Mouse (Mus musculus) embryonic facial prominence, embryonic 12.5 days (tissue): Measurements from ENCODE around the gene Dnaaf3. TPM values are rescaled to one million over a fixed set of nuclear protein-coding genes. Genes with fewer than 3 reads are reported as not detected.

ENCODE experiments used
- ATAC-seq: fragments of 200-750 bp; cut with Nextera tagmentation; 2 replicates; pipeline ENCODE4 v1.8.0; 2017; ENCODE audit not compliant: insufficient number of reproducible peaks, insufficient read depth, low FRiP score, low TSS enrichment
- H3K27ac ChIP-seq: fragments of 300-500 bp; sonication (generic); 2 replicates; pipeline ENCODE4 v1.5.1; 2016; ENCODE audit warnings: mild to moderate bottlenecking
- H3K27me3 ChIP-seq: fragments of 300-500 bp; sonication (generic); 2 replicates; pipeline ENCODE4 v1.6.1; 2016; ENCODE audit warnings: mild to moderate bottlenecking, moderate library complexity
- H3K36me3 ChIP-seq: fragments of 300-500 bp; sonication (generic); 2 replicates; pipeline ENCODE4 v1.6.1; 2016; ENCODE audit warnings: mild to moderate bottlenecking
- H3K4me1 ChIP-seq: fragments of 300-500 bp; sonication (generic); 2 replicates; pipeline ENCODE4 v1.6.1; 2016
- H3K4me2 ChIP-seq: fragments of 300-500 bp; sonication (generic); replicated peaks from 2 replicates; pipeline ENCODE4 v1.6.1; 2016; ENCODE audit warnings: mild to moderate bottlenecking, moderate library complexity
- H3K4me3 ChIP-seq: fragments of 300-500 bp; sonication (generic); 2 replicates; pipeline ENCODE4 v1.5.1; 2016; ENCODE audit warnings: mild to moderate bottlenecking
- H3K9ac ChIP-seq: fragments of 300-500 bp; sonication (generic); 2 replicates; pipeline ENCODE4 v1.6.1; 2016; ENCODE audit warnings: mild to moderate bottlenecking, moderate library complexity
- H3K9me3 ChIP-seq: fragments of 300-500 bp; sonication (generic); 2 replicates; pipeline ENCODE4 v1.6.1; 2016; ENCODE audit warnings: mild to moderate bottlenecking, moderate library complexity
- WGBS: fragments of 180-500 bp; shearing (Covaris S2); methylation state at CpG from one replicate; pipeline ENCODE4 v1.1.7; 2016; 5-methylcytosine and 5-hydroxymethylcytosine counted together
- polyA plus RNA-seq: library from polyadenylated mRNA; unstranded; fragments of >200 nt; fragmentation: Nextera tagmentation; extraction: Ambion mirVana; gene quantifications from 2 replicates; pipeline ENCODE4 v1.2.1, GENCODE M21; 2016

The Dnaaf3 gene
- polyA plus RNA-seq, 1 experiment from 2014 or later, result 2.9 TPM

DNA sequence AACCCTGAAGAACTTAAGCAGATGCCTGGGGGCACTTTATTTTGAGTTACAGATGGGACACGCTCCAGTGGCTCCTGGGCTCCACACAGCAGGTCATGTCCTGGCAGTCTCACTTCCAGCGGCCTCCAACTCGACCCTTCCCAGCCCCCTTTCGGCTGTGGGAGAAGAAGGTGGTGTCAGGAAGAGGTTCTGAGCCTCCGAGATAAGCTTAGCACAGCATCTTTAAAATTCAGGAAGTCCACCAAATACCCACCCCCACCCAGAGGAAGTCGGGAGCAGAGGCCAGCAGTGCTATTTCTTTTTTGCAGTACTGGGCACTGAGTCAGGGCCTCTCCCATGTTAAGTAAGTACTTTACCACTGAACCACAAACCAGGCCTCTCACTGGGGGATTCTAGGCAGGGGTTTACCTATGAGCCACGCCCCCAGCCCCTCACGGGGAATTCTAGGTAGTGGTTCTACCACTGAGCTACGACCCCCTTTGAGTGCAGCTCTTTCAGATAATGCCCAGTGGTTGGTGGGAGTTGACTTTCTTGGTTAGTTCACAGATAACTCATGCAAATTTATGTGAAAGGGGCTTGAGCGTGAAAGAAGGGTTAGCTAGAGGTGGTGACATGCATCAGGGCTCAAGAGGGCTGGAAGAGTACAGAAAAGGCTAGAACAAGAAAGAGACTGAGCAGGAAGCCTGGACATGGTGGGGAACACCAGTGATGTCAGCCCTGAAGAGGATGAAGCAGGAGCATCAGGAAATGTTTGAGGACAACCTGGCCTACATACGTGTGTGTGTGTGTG is 27.4 kb downstream of the Dnaaf3 start:
- 59% methylated on average over 11 of the region's 11 CpGs for WGBS
- H3K9ac ChIP-seq, result no peak overlapping the region
- peaks cover 10% of the 10 kb centered on the region for H3K4me1 ChIP-seq
- no peak overlapping the region for H3K27ac ChIP-seq
- no peak overlapping the region for H3K4me2 ChIP-seq
- no peaks in the 10 kb centered on the region for H3K9me3 ChIP-seq
- no peak for ATAC-seq
- H3K27me3 ChIP-seq, result no peaks in the 10 kb centered on the region
- no peaks in the 10 kb centered on the region for H3K36me3 ChIP-seq
- no peak overlapping the region for H3K4me3 ChIP-seq

DNA sequence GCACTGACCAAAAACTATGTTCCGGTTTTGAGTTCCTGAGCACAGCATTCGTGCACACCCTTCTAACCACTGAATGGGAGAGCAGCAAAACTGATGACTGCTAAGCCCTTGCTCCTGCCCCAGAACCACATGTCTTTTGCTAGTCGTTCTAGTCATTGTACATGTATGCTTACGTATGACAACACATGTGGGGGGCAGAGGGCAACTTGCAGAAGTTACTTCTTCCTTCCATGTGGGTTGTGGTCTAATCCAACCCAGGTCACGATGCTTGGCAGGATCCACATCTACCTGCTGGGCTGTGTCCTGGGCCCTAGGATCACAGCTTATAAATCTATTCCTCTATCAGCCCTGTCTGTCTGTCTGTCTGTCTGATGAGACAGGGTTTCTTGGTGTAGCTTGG is 28.4 kb downstream of the Dnaaf3 start:
- peaks cover 20% of the 10 kb centered on the region for H3K4me1 ChIP-seq
- H3K9me3 ChIP-seq, result no peaks in the 10 kb centered on the region
- H3K36me3 ChIP-seq, result no peaks in the 10 kb centered on the region
- no peak overlapping the region for H3K9ac ChIP-seq
- H3K4me3 ChIP-seq, result no peak overlapping the region
- H3K4me2 ChIP-seq, result no peak overlapping the region
- H3K27me3 ChIP-seq, result no peaks in the 10 kb centered on the region
- WGBS, result 79% methylated on average over 5 of the region's 5 CpGs
- H3K27ac ChIP-seq, result no peak overlapping the region
- ATAC-seq, result no peak

DNA sequence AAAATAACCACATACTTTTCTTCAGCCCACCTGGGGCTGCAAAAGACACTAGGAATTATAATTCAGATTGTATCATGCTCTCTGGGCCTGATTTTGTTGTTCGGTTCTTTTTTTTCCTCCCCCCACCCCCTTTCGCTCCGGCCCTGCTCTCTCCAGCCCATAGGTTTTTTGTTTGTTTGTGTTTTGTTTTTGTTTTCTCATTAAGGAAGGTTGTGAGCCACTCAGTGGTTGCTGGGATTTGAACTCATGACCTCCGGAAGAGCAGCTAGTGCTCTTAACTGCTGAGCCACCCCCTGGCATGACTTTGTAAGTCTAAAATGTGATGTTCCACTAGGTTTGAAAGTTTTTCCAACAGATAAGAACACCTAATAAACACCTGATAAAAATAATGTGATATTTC is 29.2 kb downstream of the Dnaaf3 start:
- no peaks in the 10 kb centered on the region for H3K36me3 ChIP-seq
- no peak overlapping the region for H3K9ac ChIP-seq
- H3K27ac ChIP-seq, result no peak overlapping the region
- no peak overlapping the region for H3K4me2 ChIP-seq
- no peaks in the 10 kb centered on the region for H3K9me3 ChIP-seq
- no peaks in the 10 kb centered on the region for H3K27me3 ChIP-seq
- peaks cover 28% of the 10 kb centered on the region for H3K4me1 ChIP-seq
- 76% methylated on average over 4 of the region's 4 CpGs for WGBS
- H3K4me3 ChIP-seq, result no peak overlapping the region
- ATAC-seq, result no peak

DNA sequence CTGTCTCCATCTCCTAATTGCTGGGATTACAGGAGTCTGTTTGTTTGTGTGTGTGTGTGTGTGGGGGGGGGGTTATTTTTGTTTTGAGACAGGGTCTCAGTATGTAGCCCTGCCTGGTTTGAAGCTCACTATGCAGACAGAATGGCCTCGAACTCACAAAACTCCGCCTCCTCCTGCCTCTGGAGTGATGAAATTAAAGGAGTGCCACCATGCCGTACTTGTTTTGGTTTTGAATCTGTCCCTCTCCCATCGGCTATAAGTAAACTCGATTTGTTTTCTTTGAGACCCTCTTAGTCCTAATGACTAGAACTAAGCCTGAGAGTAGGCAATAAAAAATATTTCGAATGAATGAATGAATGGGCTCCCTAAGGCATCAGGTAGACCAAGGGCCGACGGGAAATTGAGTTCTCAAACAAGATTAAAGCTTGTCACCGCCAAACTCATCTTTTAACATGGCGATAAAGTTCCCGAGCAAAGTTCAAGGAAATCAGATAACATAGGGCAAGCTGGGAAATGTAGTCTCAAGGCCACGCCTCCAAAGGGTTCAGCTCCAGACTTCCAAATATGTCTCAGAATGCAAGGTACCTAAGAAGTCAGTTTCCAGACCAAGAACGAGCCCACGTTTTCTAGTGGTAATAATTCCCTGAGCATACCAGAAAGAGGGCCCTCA is 29.7 kb downstream of the Dnaaf3 start:
- Histone ChIP-seq H3K9ac (peak overlapping the region; percentile 95), H3K4me3 (peak overlapping the region; percentile 92), H3K4me1 (peaks cover 30% of the 10 kb centered on the region), H3K9me3 (no peaks in the 10 kb centered on the region), H3K36me3 (no peaks in the 10 kb centered on the region), H3K27me3 (no peaks in the 10 kb centered on the region), H3K4me2 (peak overlapping the region; percentile 86), H3K27ac (no peak overlapping the region)
- no peak for ATAC-seq
- 11% methylated on average over 14 of the region's 14 CpGs for WGBS

DNA sequence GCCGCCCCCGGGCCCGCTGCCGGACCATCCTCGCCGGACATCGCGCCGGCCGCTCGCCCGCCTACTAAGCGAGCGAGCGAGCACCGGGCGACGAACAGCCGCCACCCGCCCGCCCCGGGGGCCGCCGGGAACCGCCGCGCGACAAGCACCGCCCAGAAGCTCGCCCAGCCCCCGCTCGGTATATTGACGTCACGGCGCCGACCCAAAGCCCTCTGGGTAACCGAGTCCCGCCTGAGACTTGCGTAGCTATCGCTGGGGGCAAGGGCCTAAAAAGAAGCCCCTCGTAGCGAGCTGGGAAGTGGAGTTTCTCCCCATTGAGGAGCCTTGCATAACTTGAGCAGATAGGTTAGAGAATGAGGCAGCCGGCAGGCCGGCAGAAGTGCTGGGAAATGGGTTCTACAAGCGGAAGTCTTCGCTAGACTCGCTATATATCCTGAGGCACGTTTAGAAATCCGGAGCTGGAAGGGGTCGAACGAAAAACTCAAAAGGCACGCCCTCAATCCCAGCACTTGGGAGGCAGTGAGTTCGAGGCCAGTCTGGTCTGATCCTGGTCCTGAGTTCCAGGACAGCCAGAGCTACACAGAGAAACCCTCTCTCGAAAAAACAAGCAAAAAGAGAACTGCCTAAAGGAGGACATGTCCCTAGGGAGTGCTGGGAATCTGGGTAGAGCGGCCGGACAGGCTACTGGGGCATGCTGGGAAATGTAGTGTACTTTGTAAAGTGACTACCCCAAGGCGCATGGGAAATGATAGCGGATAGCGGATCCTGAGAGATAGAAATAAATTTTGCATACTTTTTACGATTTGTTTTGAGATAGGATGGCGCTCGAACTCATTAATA is 30.5 kb downstream of the Dnaaf3 start, which contains the start of gene Ppp1r12c:
Gene Ppp1r12c (minus strand): TSS at position 123 of the 840 bp plus-strand sequence.
- Histone ChIP-seq H3K4me1 (peaks cover 30% of the 10 kb centered on the region), H3K27me3 (no peaks in the 10 kb centered on the region), H3K4me3 (peak within 1 kb of the TSS; percentile 92), H3K27ac (peak within 1 kb of the TSS; percentile 88), H3K36me3 (peaks cover 4% of the 10 kb centered on the region; the same call in 1 of the 2 replicates), H3K9me3 (no peaks in the 10 kb centered on the region), H3K4me2 (peak within 1 kb of the TSS; percentile 86), H3K9ac (peak within 1 kb of the TSS; percentile 95)
- peak; percentile 85 for ATAC-seq
- under 1% methylated on average over 62 of the region's 62 CpGs for WGBS

DNA sequence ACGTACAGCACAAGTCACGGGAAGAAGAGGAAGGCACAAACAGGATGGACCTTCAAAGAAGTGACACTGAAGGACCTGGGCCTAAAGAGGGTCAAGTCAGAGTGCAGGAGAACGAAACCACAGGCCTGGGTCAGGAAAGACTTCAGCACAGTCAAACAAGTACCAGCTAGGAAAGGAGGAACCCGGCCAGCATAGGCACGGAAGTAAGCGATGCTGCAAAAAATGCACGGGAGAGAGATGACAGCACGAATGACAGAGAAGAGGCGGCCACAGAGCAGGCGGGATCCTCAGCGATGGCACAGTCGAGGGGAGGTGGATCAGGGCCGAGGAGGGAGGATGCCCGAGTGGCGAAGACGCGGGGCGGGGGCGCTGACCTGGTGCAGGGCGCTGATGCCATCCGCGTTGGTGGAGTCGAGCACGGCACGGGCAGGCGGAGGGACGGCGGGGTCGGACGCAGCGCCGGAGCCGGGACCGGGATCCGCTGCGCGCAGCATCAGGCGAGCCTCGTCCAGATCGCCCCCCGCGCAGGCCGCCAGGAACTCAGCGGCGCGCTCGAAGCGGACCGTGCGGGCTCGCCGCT is 31.3 kb downstream of the Dnaaf3 start:
- no peaks in the 10 kb centered on the region for H3K9me3 ChIP-seq

DNA sequence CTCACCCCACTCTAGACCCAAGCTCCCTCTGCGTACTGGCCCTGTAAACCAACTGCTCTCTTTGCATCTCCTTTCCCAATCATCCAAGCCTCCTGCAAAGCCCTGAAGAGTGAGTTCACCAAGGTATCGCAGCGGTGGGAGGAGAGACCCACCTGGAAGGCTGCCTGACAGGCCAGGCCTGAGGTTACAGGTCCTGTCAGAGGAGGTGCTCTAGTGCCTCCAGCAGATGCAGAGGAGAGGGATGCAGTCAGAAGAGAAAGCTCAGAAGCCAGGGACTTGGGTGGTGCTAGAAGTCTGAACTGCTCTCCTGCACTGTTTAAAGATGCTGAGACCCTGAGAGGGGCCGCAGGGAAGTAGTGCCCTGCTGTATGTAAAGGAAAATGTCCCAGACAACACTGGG is 33.2 kb downstream of the Dnaaf3 start:
- ATAC-seq, result no peak
- 93% methylated on average over 4 of the region's 4 CpGs for WGBS
- peak overlapping the region; percentile 29; the same call in 1 of the 2 replicates for H3K4me2 ChIP-seq

More for the DNA sequence above, 31.3 kb downstream of the Dnaaf3 start:
- peaks cover 30% of the 10 kb centered on the region for H3K4me1 ChIP-seq
- H3K27ac ChIP-seq, result peak overlapping the region; percentile 88
- no peaks in the 10 kb centered on the region for H3K27me3 ChIP-seq
- peaks cover 12% of the 10 kb centered on the region for H3K36me3 ChIP-seq
- ATAC-seq, result peak; percentile 19
- WGBS, result under 1% methylated on average over 44 of the region's 52 CpGs
- H3K9ac ChIP-seq, result peak overlapping the region; percentile 95
- peak overlapping the region; percentile 86 for H3K4me2 ChIP-seq
- H3K4me3 ChIP-seq, result peak overlapping the region; percentile 92

DNA sequence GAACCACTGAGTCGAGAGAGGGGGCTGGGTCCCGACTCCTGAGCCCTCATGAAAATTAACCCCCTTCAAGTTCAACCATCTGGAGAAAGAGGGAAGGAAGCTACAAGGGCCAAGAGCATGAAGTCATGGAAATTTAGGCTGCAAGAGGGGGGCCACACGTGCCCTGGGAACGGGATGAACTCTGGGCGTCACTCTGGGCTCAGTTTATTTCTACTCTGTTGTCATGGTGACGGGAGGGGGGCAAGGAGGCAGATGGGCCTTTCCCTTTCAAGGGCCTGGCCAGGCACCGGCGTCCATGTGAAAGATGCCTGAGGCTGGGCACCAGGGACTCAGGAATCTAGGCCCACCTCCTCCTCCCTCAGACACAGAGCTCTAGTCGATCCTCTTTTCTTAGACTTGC is 34.0 kb downstream of the Dnaaf3 start:
- Histone ChIP-seq H3K9me3 (no peaks in the 10 kb centered on the region), H3K36me3 (peaks cover 38% of the 10 kb centered on the region), H3K4me2 (peak overlapping the region; percentile 29), H3K27ac (no peak overlapping the region), H3K4me1 (peaks cover 30% of the 10 kb centered on the region), H3K27me3 (no peaks in the 10 kb centered on the region), H3K4me3 (0 out of 2 replicates have a peak overlapping the region, but pooled peaks have one; percentile 5), H3K9ac (no peak overlapping the region)
- ATAC-seq, result no peak
- WGBS, result 26% methylated on average over 9 of the region's 9 CpGs

More for the DNA sequence above, 33.2 kb downstream of the Dnaaf3 start:
- Histone ChIP-seq H3K27me3 (no peaks in the 10 kb centered on the region), H3K4me1 (peaks cover 30% of the 10 kb centered on the region), H3K4me3 (0 out of 2 replicates have a peak overlapping the region, but pooled peaks have one; percentile 5), H3K27ac (no peak overlapping the region), H3K36me3 (peaks cover 31% of the 10 kb centered on the region), H3K9ac (peak overlapping the region; percentile 44; the same call in 1 of the 2 replicates), H3K9me3 (no peaks in the 10 kb centered on the region)

DNA sequence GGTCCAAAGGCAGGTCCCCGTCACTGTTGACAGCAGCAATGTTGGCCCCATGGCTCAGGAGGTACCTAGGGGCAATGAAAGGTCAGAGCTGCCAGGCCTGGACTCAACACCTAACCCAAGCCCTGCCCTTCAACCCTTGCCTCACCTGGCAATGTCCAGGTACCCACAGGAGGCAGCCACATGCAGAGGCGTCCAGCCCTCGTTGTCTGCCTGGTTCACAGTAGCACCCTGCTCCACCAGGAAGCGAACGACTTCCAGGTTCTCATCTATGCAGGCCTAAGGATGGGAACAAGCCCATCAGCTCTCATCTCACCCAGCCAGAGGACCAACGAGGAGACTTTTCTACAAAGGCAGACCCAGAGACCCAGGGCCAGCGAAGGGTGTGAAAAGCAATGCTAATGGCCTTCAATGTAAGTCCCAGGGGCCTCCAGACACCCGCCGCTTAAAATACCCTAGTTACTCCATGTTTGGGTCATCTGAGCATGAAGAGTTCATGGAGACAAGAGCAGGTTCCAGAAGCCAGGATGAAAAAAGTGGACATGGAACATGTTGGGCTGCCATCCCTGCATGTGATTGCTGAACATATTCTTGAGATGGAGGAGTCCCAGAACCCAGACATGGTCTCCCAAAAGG is 34.9 kb downstream of the Dnaaf3 start:
- 95% methylated on average over 9 of the region's 9 CpGs for WGBS
- Histone ChIP-seq H3K4me3 (no peak overlapping the region), H3K9me3 (no peaks in the 10 kb centered on the region), H3K27ac (no peak overlapping the region), H3K4me1 (peaks cover 30% of the 10 kb centered on the region), H3K4me2 (no peak overlapping the region), H3K9ac (no peak overlapping the region), H3K36me3 (peaks cover 43% of the 10 kb centered on the region), H3K27me3 (no peaks in the 10 kb centered on the region)
- no peak for ATAC-seq

DNA sequence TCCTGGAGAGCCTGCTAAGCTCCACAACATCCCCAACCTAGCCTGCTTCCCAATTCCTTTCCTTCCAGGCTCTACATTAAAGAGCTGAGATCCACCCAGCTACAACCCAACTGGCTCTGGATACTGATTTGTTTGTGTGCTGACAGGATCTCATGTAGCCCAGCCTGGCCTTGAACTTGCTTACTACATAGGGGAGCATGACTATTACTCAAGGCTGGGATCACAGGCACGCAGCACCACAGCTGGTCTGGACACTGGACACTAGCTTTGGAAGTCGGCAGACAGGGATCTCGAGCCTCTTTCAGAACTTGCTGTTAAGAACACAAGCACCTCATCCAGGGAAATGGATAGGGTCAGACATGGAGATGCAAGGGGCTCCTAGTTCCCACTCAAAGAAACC is 35.8 kb downstream of the Dnaaf3 start:
- Histone ChIP-seq H3K4me3 (no peak overlapping the region), H3K4me2 (no peak overlapping the region), H3K9ac (no peak overlapping the region), H3K36me3 (peaks cover 43% of the 10 kb centered on the region), H3K27me3 (no peaks in the 10 kb centered on the region), H3K4me1 (peaks cover 30% of the 10 kb centered on the region), H3K27ac (no peak overlapping the region), H3K9me3 (no peaks in the 10 kb centered on the region)
- 92% methylated on average over 3 of the region's 3 CpGs for WGBS
- no peak for ATAC-seq

DNA sequence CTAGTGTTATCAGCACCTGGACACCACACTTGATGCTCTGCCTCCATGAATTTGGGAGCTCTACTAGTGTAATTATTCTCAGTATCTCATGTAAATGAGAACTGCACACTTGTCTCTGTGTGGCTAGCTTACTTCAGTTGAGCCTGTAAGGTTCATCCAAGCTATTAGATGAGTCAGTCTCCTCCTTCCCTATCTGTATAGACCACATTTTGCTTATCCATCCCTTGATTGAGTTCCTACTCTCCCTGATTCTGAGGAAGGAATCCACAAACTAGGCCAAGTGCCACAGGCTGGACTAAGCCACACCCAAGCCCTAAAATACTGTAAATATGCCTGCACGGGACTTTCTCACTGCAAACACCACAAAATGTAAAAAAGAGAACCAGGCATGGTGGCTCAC is 38.3 kb downstream of the Dnaaf3 start:
- Histone ChIP-seq H3K4me3 (no peak overlapping the region), H3K4me1 (peaks cover 11% of the 10 kb centered on the region), H3K27ac (no peak overlapping the region), H3K27me3 (no peaks in the 10 kb centered on the region), H3K9ac (no peak overlapping the region), H3K36me3 (peaks cover 54% of the 10 kb centered on the region), H3K4me2 (no peak overlapping the region), H3K9me3 (no peaks in the 10 kb centered on the region)
- ATAC-seq, result no peak
- 76% methylated on average over 1 of the region's 1 CpGs for WGBS
